Mouse (Mus musculus): ENCODE measurements around the gene Cct7. TPM values are rescaled to one million over a fixed set of nuclear protein-coding genes. Genes with fewer than 3 reads are reported as not detected.

Cct7 gene
- total RNA-seq, 2 experiments from 2014 or later: 108 to 109 TPM

DNA sequence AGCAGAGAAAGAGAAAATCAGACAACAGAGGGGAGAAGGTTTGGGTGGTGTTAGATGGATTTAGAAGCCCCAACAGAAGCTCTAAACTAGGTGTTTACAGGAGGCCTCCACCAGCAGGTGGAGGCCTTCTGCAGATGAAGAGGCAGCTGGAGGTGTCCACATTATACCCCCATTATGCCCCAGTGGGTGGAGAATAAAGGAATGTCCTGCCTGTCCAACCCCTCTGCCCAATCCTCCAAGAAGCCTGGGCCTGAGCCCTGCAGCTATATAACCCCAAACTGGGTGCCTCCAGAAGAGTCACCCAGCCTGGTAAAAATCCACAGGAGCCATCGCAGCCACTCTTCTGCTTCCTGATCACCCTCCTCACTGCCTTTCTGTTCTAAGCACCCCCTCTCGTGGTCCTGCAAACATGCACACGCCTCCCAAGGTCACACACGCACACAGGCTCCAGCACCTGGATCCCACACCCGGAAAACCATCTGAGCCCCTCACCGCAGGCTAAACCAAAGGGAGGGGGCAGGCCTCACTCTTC is 50.3 kb downstream of the Cct7 start:
- DNase-seq: no peak

DNA sequence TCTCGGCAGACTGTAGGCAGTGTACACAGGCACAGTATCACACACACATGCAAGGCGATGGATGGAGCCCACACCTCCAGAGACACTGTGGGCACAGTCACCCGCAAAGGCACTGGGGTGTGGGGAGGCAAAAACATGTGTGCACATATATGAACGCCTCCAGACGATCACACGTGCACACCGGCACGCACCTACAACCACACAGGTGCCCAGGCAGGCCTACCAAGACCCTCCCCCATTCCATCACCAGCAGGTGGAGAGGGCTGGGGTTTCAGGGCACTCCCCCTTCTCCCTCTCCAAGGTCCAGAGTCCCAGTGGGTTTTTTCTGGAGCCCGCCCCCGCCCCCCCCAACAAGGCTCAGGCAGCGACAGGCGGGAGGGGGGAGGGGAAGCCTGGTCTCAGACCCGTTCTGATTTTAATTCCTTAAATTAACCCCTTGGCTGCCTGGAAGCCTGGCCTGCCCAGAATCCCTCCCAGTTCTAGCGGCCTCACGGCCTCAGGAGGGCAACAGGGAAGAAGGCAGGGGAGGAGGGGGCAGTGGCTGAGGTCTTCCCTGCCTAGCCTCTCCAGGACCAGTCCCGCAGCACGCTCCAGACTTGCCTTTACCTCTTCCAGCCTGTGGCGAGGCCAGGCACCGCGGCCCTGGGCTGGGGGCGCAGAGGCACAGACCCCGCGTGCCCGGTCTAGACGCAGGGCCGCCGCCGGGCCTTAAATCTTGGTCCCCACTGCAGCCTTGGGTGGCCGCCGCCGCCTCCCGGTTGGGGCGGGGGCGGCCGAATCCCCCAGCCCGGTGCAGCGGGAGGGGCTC is 51.0 kb downstream of the Cct7 start:
- DNase-seq: no peak

DNA sequence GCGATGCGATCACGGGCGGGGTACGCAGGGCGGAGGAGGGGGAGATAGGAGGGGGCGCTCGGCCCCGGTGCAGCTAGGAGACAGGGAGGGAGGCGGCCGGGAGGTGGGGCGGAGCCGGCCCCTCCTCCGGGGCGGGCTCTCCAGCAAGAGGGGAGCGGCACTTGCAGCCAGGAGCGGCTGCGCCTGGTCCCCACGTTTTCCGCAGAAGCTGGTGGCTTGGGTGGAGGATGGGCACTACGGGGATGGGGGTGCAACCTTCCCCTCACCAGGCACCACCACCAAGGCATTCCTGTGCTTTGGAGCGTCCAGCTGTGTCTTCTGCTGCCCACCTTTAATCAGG is 51.6 kb downstream of the Cct7 start, which contains the start of gene Fbxo41:
Gene Fbxo41 (minus strand): TSS at position 84 of the 340 bp plus-strand sequence.
- no peak for DNase-seq

DNA sequence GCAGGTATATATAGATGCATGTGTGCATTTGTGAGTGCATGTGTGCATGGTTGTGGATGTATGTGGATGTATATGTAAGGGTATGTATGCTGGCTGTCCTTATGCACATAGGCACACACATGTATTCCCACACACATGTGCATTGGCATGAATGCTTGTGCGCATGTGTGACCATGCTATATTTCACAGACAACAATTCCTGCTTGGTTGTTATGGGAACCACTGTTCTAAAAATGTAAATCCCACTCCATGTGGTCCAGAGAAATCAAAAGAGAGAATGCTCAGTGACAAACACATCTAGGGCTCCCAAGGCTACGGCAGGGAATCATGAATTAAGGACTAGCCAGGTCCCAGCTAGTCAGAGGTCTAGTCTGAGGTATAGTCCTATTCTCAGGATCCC is 53.6 kb downstream of the Cct7 start:
- no peak for DNase-seq

DNA sequence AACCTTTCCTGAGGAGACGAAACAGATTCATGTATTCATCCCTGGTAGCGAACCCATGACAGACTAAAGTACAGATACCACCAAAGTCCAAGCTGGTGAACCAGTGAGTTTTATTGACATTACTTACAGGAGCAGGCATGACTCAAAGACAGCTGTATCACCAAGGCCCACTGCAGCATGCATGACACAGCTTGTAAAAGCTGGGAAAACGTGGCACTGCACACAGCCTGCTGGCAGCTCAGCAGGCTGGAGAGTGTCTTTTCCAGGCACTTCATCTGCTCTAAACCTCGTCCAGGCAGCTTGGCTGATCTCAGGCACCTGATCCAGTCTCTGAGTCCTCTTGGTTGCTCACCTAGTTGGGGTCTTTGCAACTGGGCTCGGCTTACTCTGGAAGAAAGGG is 57.3 kb downstream of the Cct7 start:
- no peak for DNase-seq

DNA sequence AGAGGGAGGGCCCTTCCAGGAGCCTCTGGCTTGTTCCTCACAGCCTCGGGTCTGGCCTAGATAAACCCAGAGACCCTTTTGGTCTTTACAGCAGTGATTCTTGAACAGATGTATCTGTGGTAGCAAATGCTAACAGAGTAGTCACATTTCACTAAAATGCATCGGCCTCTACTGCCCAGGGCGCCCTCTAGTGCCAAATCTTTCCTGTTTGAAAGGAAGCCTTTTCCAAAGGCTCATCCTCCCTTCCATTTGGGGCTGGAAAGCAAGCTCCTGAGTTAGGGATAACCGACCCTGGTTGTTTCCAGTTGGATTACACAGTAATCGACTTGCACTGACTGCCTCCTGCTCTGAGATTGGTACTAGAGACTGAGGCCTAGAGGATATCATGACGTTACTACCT is 59.2 kb downstream of the Cct7 start:
- no peak for DNase-seq

DNA sequence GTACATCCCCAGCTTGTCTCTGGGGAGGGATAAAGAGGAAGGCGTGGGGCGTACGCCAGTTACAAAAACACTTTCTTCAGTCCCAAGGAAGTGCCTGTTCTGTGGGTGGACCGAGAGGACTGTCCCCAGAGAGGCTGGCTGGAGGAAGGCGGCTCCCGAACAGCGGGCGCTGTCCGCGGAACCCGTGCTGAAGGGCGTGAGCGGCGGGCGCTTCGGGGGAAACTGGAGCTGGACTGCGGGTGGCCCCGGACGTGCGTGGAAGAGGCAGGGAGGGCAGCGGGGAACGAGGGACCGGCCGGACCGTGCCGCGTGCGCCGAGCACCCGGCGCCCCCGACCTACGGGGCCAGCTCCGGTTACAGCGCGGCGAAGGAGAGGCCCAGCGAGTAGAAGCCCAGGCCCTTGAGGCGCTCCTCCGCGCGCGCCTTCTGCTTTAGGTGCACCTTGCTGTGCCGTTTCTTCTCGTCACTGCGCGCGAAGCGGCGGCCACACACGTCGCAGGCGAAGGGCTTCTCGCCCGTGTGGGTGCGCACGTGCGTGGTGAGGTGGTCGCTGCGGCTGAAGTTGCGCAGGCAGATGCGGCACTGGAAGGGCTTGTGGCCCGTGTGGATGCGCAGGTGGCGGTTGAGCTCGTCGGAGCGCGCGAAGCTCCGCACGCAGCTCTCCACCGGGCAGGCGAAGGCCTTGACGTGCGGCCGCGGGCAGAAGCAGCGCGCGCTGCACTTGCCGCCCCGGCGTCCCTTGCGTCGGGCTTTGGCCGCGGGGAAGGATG is 60.2 kb downstream of the Cct7 start:
- no peak for DNase-seq

DNA sequence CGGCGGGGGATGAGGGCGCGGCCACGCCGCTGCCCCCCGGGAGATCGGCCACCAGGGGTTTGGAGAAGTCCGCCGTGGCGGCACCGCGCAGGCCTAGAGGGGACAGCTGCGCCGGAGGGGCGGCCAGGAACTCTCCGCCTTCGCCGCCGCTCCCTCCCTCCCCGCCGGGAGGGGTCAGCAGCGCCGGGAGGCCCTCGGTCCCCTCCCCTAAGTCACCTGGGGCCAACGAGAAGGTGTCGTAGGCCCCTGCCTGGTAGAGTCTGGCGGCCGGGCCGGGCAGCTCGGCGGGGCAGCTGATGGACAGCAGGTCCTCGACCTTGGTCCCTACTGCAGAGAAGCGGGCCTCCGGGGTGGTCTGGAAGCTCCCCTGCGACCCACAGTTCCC is 60.7 kb downstream of the Cct7 start:
- DNase-seq: no peak

DNA sequence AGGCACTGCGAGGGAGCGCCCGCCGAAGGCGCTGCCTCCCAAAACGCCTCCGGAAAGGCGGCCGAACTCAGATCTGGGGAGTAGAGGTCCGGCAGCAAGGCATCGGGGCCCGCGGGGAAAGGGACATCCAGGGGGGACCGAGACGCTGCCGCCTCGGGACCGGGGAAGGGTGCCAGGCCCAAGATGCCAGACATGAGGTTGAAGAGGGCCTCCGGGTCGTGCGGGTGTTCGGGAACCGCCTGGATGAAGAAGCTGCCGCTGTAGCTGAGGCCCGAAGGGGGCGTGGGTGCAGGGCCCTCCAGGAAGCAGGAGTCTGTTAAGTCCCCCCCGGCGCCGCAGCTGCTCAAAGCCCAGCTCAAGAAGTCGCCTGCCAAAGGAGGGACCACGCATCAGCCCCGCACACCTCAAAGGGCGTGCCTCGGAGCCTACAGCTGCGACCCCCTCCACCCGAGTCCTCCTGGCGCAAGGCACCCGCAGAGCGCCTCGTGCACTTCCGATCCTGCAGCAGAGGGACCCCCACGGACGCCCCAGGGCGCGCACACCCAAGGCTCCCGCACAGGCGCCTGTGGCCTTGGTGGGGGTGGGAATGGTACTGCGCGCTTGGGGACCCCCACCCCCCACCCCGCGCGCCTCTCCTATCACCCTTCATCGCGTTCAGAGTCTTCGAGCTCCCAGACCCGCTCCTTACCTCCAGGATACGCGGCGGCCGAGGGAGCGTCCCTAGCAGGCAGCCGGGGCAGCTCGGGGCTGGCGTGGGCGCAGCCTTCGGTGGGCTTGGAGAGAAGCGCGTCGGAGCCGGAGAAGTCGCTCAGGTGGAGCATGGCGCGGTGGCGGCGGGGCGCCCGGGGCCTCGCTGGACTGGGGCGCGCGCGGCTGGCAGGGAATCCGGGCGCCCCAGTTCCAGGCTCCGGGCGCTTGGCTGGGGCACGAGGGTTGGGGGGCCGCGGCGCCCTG is 61.5 kb downstream of the Cct7 start:
- no peak for DNase-seq

DNA sequence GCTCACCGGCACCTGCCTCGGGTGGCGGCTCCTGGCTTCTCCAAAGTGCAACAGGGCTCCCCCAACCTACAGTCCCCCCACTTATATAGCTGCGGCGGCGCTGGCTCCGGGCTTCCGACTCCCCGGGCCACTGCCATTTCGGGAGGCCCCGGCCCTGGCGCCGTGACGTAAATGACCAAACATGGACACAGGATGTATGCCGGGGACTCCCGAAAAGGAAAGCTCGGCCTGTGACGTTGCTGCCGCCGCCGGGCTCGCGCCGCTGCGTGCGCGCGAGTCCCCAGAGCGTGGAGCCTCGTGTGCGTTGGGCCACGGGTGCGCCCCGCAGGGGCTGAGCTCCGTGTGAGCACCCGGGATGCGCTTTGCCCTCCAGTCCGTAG is 62.2 kb downstream of the Cct7 start, which contains the start of gene Egr4:
Gene Egr4 (minus strand): TSS at position 59 of the 380 bp plus-strand sequence.
- no peak for DNase-seq

DNA sequence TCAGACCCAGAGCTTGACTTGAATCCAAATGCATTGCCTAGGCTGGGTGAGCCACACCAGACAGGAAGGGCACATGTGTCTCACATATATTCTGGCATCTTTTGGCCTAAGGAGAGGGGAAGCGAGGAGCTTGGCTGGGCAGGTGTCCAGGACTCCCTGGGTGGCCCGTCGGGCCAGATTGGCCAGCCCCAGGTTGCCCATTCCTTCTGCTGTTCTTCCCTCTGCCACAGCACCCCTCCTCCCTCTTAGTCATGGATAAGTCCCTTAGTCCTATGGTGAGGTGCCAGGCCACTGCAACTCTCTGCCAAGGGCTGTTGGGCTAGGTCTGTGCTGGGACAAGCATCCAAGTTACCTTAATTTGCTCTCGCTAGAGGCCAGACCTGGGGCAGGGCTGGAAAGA is 64.6 kb downstream of the Cct7 start:
- DNase-seq: no peak

Other genes starting within 250 kb of the Cct7 start
- 1 to 10 TPM; 5.0 to 7.3 TPM for gene Sfxn5, start 118.1 kb upstream of the Cct7 start, total RNA-seq (2021)
- gene Rab11fip5, start 76.9 kb upstream of the Cct7 start, total RNA-seq (2021): 10 to 100 TPM; 22.7 to 26.5 TPM
- gene Noto, start 27.6 kb upstream of the Cct7 start, total RNA-seq (2021): not detected
- 1 to 10 TPM; 5.8 to 6.1 TPM for gene Smyd5, start 19.5 kb upstream of the Cct7 start, total RNA-seq (2021)
- 10 to 100 TPM; 12.4 to 14.6 TPM for gene Pradc1, start 456 bp downstream of the Cct7 start, total RNA-seq (2021)
- gene Fbxo41, start 51.5 kb downstream of the Cct7 start, total RNA-seq (2021): not detected
- not detected for gene Egr4, start 62.1 kb downstream of the Cct7 start, total RNA-seq (2021)
- under 1 TPM; 0.54 to 0.70 TPM for gene Alms1, start 136.0 kb downstream of the Cct7 start, total RNA-seq (2021)

Data from gastrocnemius, postnatal 25 days (tissue).